Mouse (Mus musculus): ENCODE data around the gene Ngdn. TPM values are rescaled to one million over a fixed set of nuclear protein-coding genes. Genes with fewer than 3 reads are reported as not detected.
"Not testable (repeated sequence)": the region's sequence is repeated elsewhere in the genome, so short reads cannot be mapped to it uniquely, and the experiment has no call there.

Gene Ngdn
- 63.3 and 68.1 TPM in 2 replicates for polyA plus RNA-seq (2015; fragmentation: Nextera tagmentation; extraction: Ambion mirVana)

DNA sequence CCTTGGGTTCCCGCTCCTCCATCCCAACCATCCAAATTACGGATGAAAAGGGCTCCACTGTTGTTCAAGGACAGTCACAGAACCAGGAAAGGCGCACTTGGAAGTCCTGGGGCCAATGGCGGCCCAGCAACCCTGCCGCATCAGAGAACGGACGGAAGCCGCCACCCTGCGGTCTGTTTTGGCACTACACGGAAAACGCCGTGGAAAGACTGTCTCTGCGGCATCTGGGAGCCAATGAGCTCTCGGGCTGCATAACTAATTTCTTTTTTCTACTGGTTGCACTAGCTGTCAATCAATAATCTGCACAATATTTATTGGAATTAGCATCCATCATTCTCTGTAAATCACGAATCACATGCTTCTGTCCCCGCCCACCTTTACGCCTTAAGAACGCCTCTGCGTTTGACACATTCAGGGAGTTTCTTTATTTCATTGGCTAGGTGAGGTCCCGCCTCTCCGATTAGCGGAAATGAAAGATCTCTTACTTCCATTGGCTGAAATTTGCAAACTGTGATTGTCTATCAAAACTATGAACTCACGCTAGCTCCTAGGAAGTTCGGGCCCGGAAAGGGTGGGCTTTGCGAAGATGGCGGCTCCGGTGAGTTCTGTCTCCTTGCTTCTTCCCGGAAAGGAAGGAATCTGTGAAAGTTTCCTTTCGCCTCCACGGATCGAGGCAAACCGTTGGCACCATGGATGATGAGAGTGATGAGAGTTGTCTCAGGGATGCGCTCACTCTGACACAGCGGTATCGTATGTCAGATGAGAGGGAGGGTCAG is at the start of gene Ngdn:
Ngdn (plus strand) TSS at position 464 of the 776 bp plus-strand sequence.
- Histone ChIP-seq H3K4me1 (ENCODE audit: control insufficient read depth, insufficient read depth, low read length) (peaks cover 13% of the 10 kb centered on the region), H3K4me2 (ENCODE audit: low read depth, low read length) (peak within 1 kb of the TSS; percentile 83), H3K9ac (ENCODE audit: low read length) (peak within 1 kb of the TSS; percentile 90), H3K27ac (ENCODE audit: low read length) (peak within 1 kb of the TSS; percentile 94), H3K36me3 (ENCODE audit: control insufficient read depth, insufficient read depth) (peaks cover 10% of the 10 kb centered on the region), H3K9me3 (replicated peaks; ENCODE audit: control insufficient read depth, low read length) (no peaks in the 10 kb centered on the region), H3K27me3 (ENCODE audit: control insufficient read depth, insufficient read depth, low read length) (no peaks in the 10 kb centered on the region), H3K4me3 (ENCODE audit: low read length) (peak within 1 kb of the TSS; percentile 87)
- peak; percentile 95 for ATAC-seq (replicated peaks; ENCODE audit: extremely low read depth, insufficient read depth, low FRiP score)
- WGBS: 0% methylated on average over 36 of the region's 36 CpGs

DNA sequence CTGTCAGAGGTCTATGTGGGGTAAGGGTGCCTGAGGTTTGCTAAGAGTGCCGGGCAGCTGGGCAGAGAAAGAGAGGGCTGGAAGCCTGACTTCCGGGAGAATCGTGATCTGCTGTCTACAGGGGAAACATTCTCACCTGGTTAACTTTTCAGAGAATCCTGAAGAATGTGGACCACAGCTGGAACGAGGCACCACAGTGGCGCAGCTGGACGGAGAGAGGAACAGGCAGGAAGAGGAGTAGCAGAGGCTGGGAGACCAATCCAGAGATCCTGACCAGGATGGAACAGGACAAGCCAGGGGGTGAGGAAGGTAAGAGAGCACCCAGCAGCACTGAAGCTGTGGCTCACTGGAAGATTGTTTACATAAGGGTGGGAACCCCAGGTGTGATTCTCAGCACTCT is 49.6 kb upstream of the Ngdn start:
- no peak for ATAC-seq (replicated peaks; ENCODE audit: extremely low read depth, insufficient read depth, low FRiP score)
- no peaks in the 10 kb centered on the region for H3K27me3 ChIP-seq (ENCODE audit: control insufficient read depth, insufficient read depth, low read length)
- no peaks in the 10 kb centered on the region for H3K9me3 ChIP-seq (replicated peaks; ENCODE audit: control insufficient read depth, low read length)
- peak overlapping the region; percentile 59 for H3K4me3 ChIP-seq (ENCODE audit: low read length)
- peak overlapping the region; percentile 39 for H3K4me2 ChIP-seq (ENCODE audit: low read depth, low read length)
- WGBS: 33% methylated on average over 6 of the region's 6 CpGs
- peaks cover 3% of the 10 kb centered on the region; the same call in 1 of the 2 replicates for H3K36me3 ChIP-seq (ENCODE audit: control insufficient read depth, insufficient read depth)
- H3K4me1 ChIP-seq (ENCODE audit: control insufficient read depth, insufficient read depth, low read length): peaks cover 16% of the 10 kb centered on the region
- peak overlapping the region; percentile 81 for H3K27ac ChIP-seq (ENCODE audit: low read length)
- peak overlapping the region; percentile 77 for H3K9ac ChIP-seq (ENCODE audit: low read length)

DNA sequence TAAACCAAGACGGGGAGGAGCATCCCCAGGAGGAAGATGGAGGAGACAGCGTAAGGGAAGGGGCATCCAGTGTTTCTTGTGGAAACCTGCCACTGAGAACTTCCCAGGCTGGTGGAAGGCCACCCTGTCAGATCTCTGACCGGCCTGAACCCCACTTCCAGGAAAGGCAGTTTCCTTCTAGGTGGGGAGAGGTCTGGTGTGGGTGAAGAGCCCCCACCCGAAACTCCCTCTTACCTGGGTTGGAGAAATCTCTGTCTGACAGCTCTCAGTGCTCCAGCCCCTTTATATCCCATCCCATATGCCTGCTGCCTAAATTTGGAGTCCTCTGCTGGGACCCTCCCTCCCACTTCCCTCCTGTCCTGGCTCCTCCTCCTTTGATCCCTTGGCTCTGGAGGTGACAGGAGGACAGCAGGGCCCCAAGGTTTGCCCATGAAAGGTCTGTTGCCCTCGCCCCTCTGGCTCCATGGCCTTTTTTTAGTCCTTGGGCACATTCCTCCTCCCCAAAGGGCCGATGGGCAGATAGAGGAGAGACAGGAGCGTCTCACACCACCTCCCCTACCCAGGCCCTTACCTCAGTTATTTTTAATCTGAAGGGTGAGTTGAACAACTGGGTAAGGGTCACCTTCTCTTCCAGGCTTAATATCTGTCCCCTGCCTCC is 48.8 kb upstream of the Ngdn start, which contains the start of gene Myh6:
Myh6 (minus strand) TSS at position 608 of the 658 bp plus-strand sequence.
- peak; percentile 43 for ATAC-seq (replicated peaks; ENCODE audit: extremely low read depth, insufficient read depth, low FRiP score)
- H3K9ac ChIP-seq (ENCODE audit: low read length): peak within 1 kb of the TSS; percentile 77
- WGBS: 34% methylated on average over 7 of the region's 7 CpGs
- peaks cover 3% of the 10 kb centered on the region; the same call in 1 of the 2 replicates for H3K36me3 ChIP-seq (ENCODE audit: control insufficient read depth, insufficient read depth)
- no peaks in the 10 kb centered on the region for H3K9me3 ChIP-seq (replicated peaks; ENCODE audit: control insufficient read depth, low read length)
- H3K4me1 ChIP-seq (ENCODE audit: control insufficient read depth, insufficient read depth, low read length): peaks cover 16% of the 10 kb centered on the region
- no peaks in the 10 kb centered on the region for H3K27me3 ChIP-seq (ENCODE audit: control insufficient read depth, insufficient read depth, low read length)
- peak within 1 kb of the TSS; percentile 39 for H3K4me2 ChIP-seq (ENCODE audit: low read depth, low read length)
- H3K27ac ChIP-seq (ENCODE audit: low read length): peak within 1 kb of the TSS; percentile 81
- peak within 1 kb of the TSS; percentile 59 for H3K4me3 ChIP-seq (ENCODE audit: low read length)

DNA sequence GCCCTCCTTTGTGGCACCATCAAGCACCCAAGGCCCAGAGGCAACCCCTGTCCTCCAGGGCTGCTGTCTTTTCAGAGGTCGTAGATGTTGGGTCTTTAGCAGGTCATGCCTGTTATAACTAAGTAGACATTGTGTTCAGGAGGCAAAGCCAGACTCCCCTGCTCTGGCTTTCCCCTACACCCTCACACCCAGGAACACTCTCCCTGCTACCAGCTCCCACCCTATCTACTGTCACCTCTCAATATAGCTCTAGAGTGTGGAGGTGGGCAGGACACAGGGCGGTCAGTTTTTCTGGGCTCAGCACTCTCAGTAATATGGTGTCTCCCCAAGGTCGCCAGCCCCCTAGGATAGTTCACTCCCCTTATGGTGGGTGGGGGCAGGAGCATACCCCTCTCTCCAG is 47.4 kb upstream of the Ngdn start:
- peak overlapping the region; percentile 81 for H3K27ac ChIP-seq (ENCODE audit: low read length)

DNA sequence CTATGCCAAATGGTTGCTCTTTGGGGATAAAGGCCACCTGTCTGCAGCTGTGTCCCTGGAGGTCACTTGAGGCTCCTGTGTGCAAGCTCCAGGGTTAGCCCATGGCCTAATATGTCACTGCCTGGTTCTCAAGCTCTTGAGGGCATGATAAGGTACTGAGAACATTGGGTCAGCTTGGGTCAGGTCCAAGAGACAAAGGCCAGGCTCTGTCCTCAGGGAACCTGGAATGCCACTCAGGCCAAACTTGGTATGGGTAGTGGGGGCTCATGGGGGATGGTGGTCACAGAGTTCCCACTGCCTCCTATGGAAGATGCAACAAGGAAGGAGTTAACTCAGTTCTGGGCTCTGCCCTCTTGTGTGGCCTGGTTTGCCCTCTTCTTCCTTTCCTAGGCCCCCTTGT is 46.9 kb upstream of the Ngdn start:
- H3K4me1 ChIP-seq (ENCODE audit: control insufficient read depth, insufficient read depth, low read length): peaks cover 18% of the 10 kb centered on the region
- no peak overlapping the region for H3K9ac ChIP-seq (ENCODE audit: low read length)
- ATAC-seq (replicated peaks; ENCODE audit: extremely low read depth, insufficient read depth, low FRiP score): peak; percentile 50

More for the DNA sequence above, 47.4 kb upstream of the Ngdn start:
- Histone ChIP-seq H3K4me1 (ENCODE audit: control insufficient read depth, insufficient read depth, low read length) (peaks cover 18% of the 10 kb centered on the region), H3K36me3 (ENCODE audit: control insufficient read depth, insufficient read depth) (peaks cover 4% of the 10 kb centered on the region), H3K27me3 (ENCODE audit: control insufficient read depth, insufficient read depth, low read length) (no peaks in the 10 kb centered on the region), H3K4me2 (ENCODE audit: low read depth, low read length) (peak overlapping the region; percentile 27), H3K9me3 (replicated peaks; ENCODE audit: control insufficient read depth, low read length) (no peaks in the 10 kb centered on the region), H3K4me3 (ENCODE audit: low read length) (0 out of 2 replicates have a peak overlapping the region, but pooled peaks have one; percentile 5), H3K9ac (ENCODE audit: low read length) (peak overlapping the region; percentile 55)
- 46% methylated on average over 3 of the region's 3 CpGs for WGBS
- peak; percentile 8 for ATAC-seq (replicated peaks; ENCODE audit: extremely low read depth, insufficient read depth, low FRiP score)

DNA sequence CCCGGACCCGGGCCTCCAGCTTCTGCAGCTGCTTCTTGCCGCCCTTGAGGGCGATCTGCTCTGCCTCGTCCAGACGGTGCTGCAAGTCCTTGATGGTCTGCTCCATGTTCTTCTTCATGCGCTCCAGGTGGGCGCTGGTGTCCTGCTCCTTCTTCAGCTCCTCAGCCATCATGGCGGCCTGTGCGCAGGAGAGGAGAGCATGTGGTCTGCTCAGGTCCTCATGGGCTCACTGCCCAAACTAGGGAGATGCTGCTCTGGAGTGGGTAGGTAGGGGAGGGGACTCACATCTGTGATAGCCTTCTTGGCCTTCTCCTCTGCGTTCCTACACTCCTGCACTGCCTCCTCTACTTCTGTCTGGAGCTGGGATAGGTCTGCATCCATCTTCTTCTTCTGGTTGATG is 42.5 kb upstream of the Ngdn start:
- H3K27me3 ChIP-seq (ENCODE audit: control insufficient read depth, insufficient read depth, low read length); H3K9ac ChIP-seq (ENCODE audit: low read length); H3K9me3 ChIP-seq (replicated peaks; ENCODE audit: control insufficient read depth, low read length); H3K4me2 ChIP-seq (ENCODE audit: low read depth, low read length); H3K4me3 ChIP-seq (ENCODE audit: low read length); H3K27ac ChIP-seq (ENCODE audit: low read length); ATAC-seq (replicated peaks; ENCODE audit: extremely low read depth, insufficient read depth, low FRiP score): not testable (repeated sequence)
- peaks cover 24% of the 10 kb centered on the region for H3K36me3 ChIP-seq (ENCODE audit: control insufficient read depth, insufficient read depth)
- WGBS: 65% methylated on average over 7 of the region's 11 CpGs
- H3K4me1 ChIP-seq (ENCODE audit: control insufficient read depth, insufficient read depth, low read length): peaks cover 14% of the 10 kb centered on the region

More for the DNA sequence above, 46.9 kb upstream of the Ngdn start:
- Histone ChIP-seq H3K4me3 (ENCODE audit: low read length) (no peak overlapping the region), H3K9me3 (replicated peaks; ENCODE audit: control insufficient read depth, low read length) (no peaks in the 10 kb centered on the region), H3K27me3 (ENCODE audit: control insufficient read depth, insufficient read depth, low read length) (no peaks in the 10 kb centered on the region), H3K4me2 (ENCODE audit: low read depth, low read length) (no peak overlapping the region), H3K27ac (ENCODE audit: low read length) (peak overlapping the region; percentile 81), H3K36me3 (ENCODE audit: control insufficient read depth, insufficient read depth) (peaks cover 4% of the 10 kb centered on the region)

DNA sequence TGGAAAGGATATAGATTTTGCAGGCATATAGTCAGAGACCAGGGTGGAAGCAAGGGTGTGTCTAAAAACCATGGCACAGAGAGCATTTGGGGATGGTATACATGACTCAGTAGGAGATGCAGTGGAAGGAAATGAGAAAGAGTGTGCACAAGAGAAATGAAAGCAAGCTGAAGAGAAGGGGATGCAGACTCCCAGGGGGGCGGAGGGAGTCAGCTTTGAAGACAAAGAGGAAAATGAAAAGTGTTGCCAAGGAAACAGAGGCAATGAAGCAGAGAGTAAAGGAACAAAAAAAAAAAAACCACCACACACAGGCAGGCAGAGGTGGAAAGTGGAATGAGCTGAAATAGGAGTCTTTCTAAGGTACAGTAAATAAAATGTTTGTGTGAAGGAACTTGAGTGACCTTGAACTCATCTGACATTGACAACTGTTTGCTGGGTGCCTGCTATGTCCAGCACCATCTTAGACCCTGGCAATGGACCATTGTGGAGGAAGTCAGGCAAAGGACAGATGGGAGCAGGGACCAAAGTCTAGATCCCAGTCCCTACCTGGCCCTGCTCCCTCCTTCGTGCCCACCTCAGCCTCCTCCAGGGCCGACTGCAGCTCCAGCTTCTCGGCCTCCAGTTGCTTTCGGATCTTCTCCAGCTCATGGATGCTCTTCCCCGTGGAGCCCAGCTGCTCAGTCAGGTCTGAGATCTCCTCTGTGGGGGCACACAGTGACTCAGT is 41.0 kb upstream of the Ngdn start:
- Histone ChIP-seq H3K27ac (ENCODE audit: low read length) (peak overlapping the region; percentile 79), H3K4me3 (ENCODE audit: low read length) (no peak overlapping the region), H3K27me3 (ENCODE audit: control insufficient read depth, insufficient read depth, low read length) (no peaks in the 10 kb centered on the region), H3K4me2 (ENCODE audit: low read depth, low read length) (no peak overlapping the region), H3K4me1 (ENCODE audit: control insufficient read depth, insufficient read depth, low read length) (peaks cover 17% of the 10 kb centered on the region), H3K9ac (ENCODE audit: low read length) (peak overlapping the region; percentile 40; the same call in 1 of the 2 replicates), H3K36me3 (ENCODE audit: control insufficient read depth, insufficient read depth) (peaks cover 24% of the 10 kb centered on the region), H3K9me3 (replicated peaks; ENCODE audit: control insufficient read depth, low read length) (no peaks in the 10 kb centered on the region)
- no peak for ATAC-seq (replicated peaks; ENCODE audit: extremely low read depth, insufficient read depth, low FRiP score)
- WGBS: 48% methylated on average over 6 of the region's 6 CpGs

DNA sequence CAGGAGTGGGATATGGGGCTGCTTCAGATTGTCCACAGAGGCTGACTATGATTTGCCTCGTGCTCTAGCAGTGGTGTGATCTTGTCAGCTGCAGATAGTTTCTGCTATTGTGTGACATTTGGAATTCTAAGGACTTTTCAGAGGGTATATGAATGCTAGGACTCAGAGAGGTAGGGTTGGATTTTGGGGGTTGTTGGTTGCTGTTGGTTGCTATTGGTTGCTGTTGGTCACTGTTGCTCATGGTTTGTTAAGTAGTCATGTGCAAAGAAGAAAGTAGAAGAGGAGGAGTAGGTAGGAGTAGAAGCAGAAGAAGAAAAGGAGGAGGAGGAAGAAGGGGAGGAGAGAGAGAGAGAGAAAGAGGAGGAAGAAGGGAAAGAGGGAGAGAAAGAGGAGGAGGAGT is 38.6 kb upstream of the Ngdn start, which contains the start of gene Gm17428:
Gm17428 (plus strand) TSS at position 301 of the 400 bp plus-strand sequence.
- Histone ChIP-seq H3K27me3 (ENCODE audit: control insufficient read depth, insufficient read depth, low read length) (no peaks in the 10 kb centered on the region), H3K4me1 (ENCODE audit: control insufficient read depth, insufficient read depth, low read length) (peaks cover 19% of the 10 kb centered on the region), H3K4me3 (ENCODE audit: low read length) (no peak within 1 kb of the TSS), H3K4me2 (ENCODE audit: low read depth, low read length) (no peak within 1 kb of the TSS; the same call in none of the 2 replicates), H3K9me3 (replicated peaks; ENCODE audit: control insufficient read depth, low read length) (no peaks in the 10 kb centered on the region), H3K27ac (ENCODE audit: low read length) (peak within 1 kb of the TSS; percentile 77), H3K9ac (ENCODE audit: low read length) (peak within 1 kb of the TSS; percentile 65), H3K36me3 (ENCODE audit: control insufficient read depth, insufficient read depth) (peaks cover 24% of the 10 kb centered on the region)
- WGBS: 50% methylated on average over 1 of the region's 1 CpGs
- no peak for ATAC-seq (replicated peaks; ENCODE audit: extremely low read depth, insufficient read depth, low FRiP score)

Measured in heart, embryonic 16.5 days (tissue).